Mouse (Mus musculus): ENCODE results near the gene A230072I06Rik.

Gene A230072I06Rik

GRCm38 (mm10) chr8:12278663-12279312 lies at the start of gene A230072I06Rik:
A230072I06Rik (plus strand) TSS chr8:12278819.
- DNase-seq (ENCODE audit: low spot score in 2 of 2): no peak

GRCm38 (mm10) chr8:12234039-12234438 lies 44.6 kb upstream of the A230072I06Rik start:
- DNase-seq (ENCODE audit: low spot score in 2 of 2): no peak

GRCm38 (mm10) chr8:12238775-12239174 lies 39.8 kb upstream of the A230072I06Rik start:
- no peak for DNase-seq (ENCODE audit: low spot score in 2 of 2)

- no peak for DNase-seq (ENCODE audit: low spot score in 2 of 2)
Observed at GRCm38 (mm10) chr8:12240143-12240542, 38.5 kb upstream of the A230072I06Rik start.

GRCm38 (mm10) chr8:12243746-12244145 lies 34.9 kb upstream of the A230072I06Rik start:
- DNase-seq (ENCODE audit: low spot score in 2 of 2): no peak

GRCm38 (mm10) chr8:12259890-12260289 lies 18.7 kb upstream of the A230072I06Rik start:
- no peak for DNase-seq (ENCODE audit: low spot score in 2 of 2)

GRCm38 (mm10) chr8:12260476-12261029 lies 18.1 kb upstream of the A230072I06Rik start:
- no peak for DNase-seq (ENCODE audit: low spot score in 2 of 2)

GRCm38 (mm10) chr8:12261556-12261955 lies 17.1 kb upstream of the A230072I06Rik start:
- no peak for DNase-seq (ENCODE audit: low spot score in 2 of 2)

- DNase-seq (ENCODE audit: low spot score in 2 of 2): no peak
Observed at GRCm38 (mm10) chr8:12264996-12265395, 13.6 kb upstream of the A230072I06Rik start.

- no peak for DNase-seq (ENCODE audit: low spot score in 2 of 2)
Observed at GRCm38 (mm10) chr8:12267863-12268262, 10.8 kb upstream of the A230072I06Rik start.

GRCm38 (mm10) chr8:12268306-12268829 lies 10.3 kb upstream of the A230072I06Rik start:
- DNase-seq (ENCODE audit: low spot score in 2 of 2): no peak

GRCm38 (mm10) chr8:12279482-12280192 lies 1.0 kb downstream of the A230072I06Rik start:
- DNase-seq (ENCODE audit: low spot score in 2 of 2): no peak

GRCm38 (mm10) chr8:12282128-12282527 lies 3.5 kb downstream of the A230072I06Rik start:
- no peak for DNase-seq (ENCODE audit: low spot score in 2 of 2)

GRCm38 (mm10) chr8:12290551-12290950 lies 11.9 kb downstream of the A230072I06Rik start:
- no peak for DNase-seq (ENCODE audit: low spot score in 2 of 2)

GRCm38 (mm10) chr8:12298326-12298950 lies 19.8 kb downstream of the A230072I06Rik start:
- no peak for DNase-seq (ENCODE audit: low spot score in 2 of 2)

GRCm38 (mm10) chr8:12301998-12302397 lies 23.4 kb downstream of the A230072I06Rik start:
- DNase-seq (ENCODE audit: low spot score in 2 of 2): no peak

- DNase-seq (ENCODE audit: low spot score in 2 of 2): no peak
Observed at GRCm38 (mm10) chr8:12312975-12313734, 34.5 kb downstream of the A230072I06Rik start.

- DNase-seq (ENCODE audit: low spot score in 2 of 2): no peak
Observed at GRCm38 (mm10) chr8:12314258-12314657, 35.6 kb downstream of the A230072I06Rik start.

GRCm38 (mm10) chr8:12315177-12315576 lies 36.6 kb downstream of the A230072I06Rik start:
- no peak for DNase-seq (ENCODE audit: low spot score in 2 of 2)

- DNase-seq (ENCODE audit: low spot score in 2 of 2): no peak
Observed at GRCm38 (mm10) chr8:12319755-12320455, 41.3 kb downstream of the A230072I06Rik start.

- DNase-seq (ENCODE audit: low spot score in 2 of 2): no peak
Observed at GRCm38 (mm10) chr8:12322071-12322470, 43.5 kb downstream of the A230072I06Rik start.
